Mouse (Mus musculus) thymus, adult 2 months (tissue): ENCODE data around the gene Fasl.

ENCODE experiments used
- CTCF ChIP-seq: fragments of 200-500 bp; IDR thresholded peaks from 2 replicates; pipeline ENCODE4 v1.5.1; 2012; ENCODE audit warnings: mild to moderate bottlenecking, control low read depth, low read length, moderate library complexity, borderline replicate concordance; ENCODE audit not compliant: control insufficient read depth, poor library complexity, insufficient read depth; ENCODE audit errors: extremely low read depth
- POLR2A ChIP-seq: fragments of 200-500 bp; IDR thresholded peaks from 2 replicates; pipeline ENCODE4 v1.6.1; 2012; ENCODE audit warnings: mild to moderate bottlenecking, low read length, control low read depth, moderate library complexity; ENCODE audit not compliant: control insufficient read depth, poor library complexity, insufficient read depth; ENCODE audit errors: extremely low read depth

GRCm38 (mm10) chr1:161782725-161783124 lies 5.6 kb downstream of the Fasl start:
- TF ChIP-seq POLR2A (no peak), CTCF (no peak)
